Mouse (Mus musculus) liver, postnatal 0 days (tissue): ENCODE results near the gene Calr.

Source experiments
- CTCF ChIP-seq: sonication (generic); IDR thresholded peaks from 2 replicates; pipeline ENCODE4 v1.5.1; 2016; ENCODE audit warnings: antibody characterized with exemption, low read depth
- EP300 ChIP-seq: IDR thresholded peaks from 2 replicates; pipeline ENCODE4 v1.6.1; 2016; ENCODE audit warnings: antibody characterized with exemption, low read depth, mild to moderate bottlenecking

DNA sequence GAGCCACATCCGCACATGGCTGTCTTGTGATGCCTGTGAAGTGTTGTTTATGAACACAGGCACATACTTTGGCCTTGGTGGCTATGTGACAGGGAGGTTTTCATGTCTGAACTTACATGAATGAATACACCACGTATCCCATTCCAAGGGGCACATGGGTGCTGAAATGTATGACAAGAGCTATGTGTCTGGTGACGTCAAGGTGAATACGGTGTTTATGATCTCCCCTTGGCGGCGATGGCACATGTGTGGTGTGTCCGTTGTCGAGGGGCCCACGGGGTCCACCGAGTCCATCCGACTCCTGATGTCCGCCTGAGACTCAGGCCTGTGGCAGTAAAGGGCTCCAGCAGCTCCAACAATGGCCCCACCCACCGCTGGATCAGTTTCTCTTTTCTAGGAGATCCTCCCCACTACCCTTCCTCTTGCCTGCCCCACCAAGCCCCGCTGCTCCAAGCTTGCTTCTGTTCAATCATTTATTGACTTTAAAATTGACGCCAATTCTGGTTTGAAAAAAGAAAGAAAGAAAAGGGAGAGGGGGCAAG is 49.4 kb downstream of the Calr start:
- TF ChIP-seq CTCF (no peak), EP300 (no peak)
